In the genomic region with DNA sequence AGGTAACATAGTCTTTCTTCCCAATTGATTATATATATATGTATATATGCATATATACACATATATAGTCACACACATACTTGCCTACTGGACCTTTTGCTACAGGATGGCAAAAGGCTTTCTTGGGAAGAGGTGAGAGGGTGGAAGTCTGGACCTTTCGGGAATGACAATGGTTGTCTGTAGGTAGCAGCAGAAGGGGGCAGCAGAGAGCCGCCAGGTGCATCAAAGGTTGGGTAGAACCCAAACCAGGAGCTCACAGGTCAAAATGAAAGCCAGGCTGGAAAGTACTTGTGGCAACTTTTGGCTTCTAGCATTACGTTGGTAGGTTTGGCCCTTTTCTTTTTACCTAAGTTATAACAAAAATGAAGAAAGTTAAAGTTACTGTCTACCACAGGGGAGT, we compare ENCODE assay signal across 8 mouse cellular contexts. TPM values are rescaled to one million over a fixed set of nuclear protein-coding genes. Genes with fewer than 3 reads are reported as not detected.
DNase-seq lines count a peak whose midpoint lies in the region; ATAC-seq lines count a peak whose summit lies in the region.

No protein-coding gene starts in this region.

- peak; percentile 81 for DNase-seq in heart, adult 11 months
- no peak for DNase-seq in heart, adult 9 months (ENCODE audit: low spot score in 2 of 2)
- peak; percentile 24 to 28 for DNase-seq in urinary bladder, postnatal 36 days (ENCODE audit: low spot score in 2 of 2)
- no peak for DNase-seq in urinary bladder, postnatal 4 days (ENCODE audit: low spot score in 2 of 2)
- peak; percentile 68 for DNase-seq in lung, postnatal 14 days
- DNase-seq in layer of hippocampus, postnatal 14 days (ENCODE audit: low spot score in 2 of 2), result no peak
- DNase-seq in frontal cortex, adult 2 months (ENCODE audit: extremely low spot score in 1 of 2, low spot score in 1 of 2), result no peak

- ATAC-seq in common myeloid progenitor, adult 5-6 weeks (replicated peaks; ENCODE audit: low read depth, poor library complexity, severe bottlenecking), result 0 out of 2 replicates have a peak, but pooled peaks have one; percentile 39

RNA-seq across cellular contexts. Expression of gene Cpa2, which starts 6.0 kb away (rescaled TPM):
- 1.2 TPM in 1 of 2 replicates, not detected in the other for total RNA-seq in common myeloid progenitor, adult 5-6 weeks (2017)
- total RNA-seq in layer of hippocampus, postnatal 14 days (2021), result 1 to 10 TPM; 1.2 to 2.0 TPM
- 2.7 and 4.3 TPM in 2 replicates for polyA plus RNA-seq in frontal cortex, adult 2 months (2012; rRNA removed)

RNA-seq across cellular contexts. Expression of gene Ssmem1, which starts 25.7 kb away (rescaled TPM):
- total RNA-seq in common myeloid progenitor, adult 5-6 weeks (2017), result not detected in 2 replicates
- under 1 TPM; 0.81 TPM for total RNA-seq in layer of hippocampus, postnatal 14 days (2021)
- 0.08 TPM in 1 of 2 replicates, not detected in the other for polyA plus RNA-seq in frontal cortex, adult 2 months (2012; rRNA removed)

RNA-seq across cellular contexts. Expression of gene Tmem209, which starts 25.8 kb away (rescaled TPM):
- total RNA-seq in common myeloid progenitor, adult 5-6 weeks (2017), result 25.7 and 48.9 TPM in 2 replicates
- total RNA-seq in layer of hippocampus, postnatal 14 days (2021), result 10 to 100 TPM; 17.3 to 18.0 TPM
- polyA plus RNA-seq in frontal cortex, adult 2 months (2012; rRNA removed), result 25.1 and 28.2 TPM in 2 replicates

RNA-seq across cellular contexts. Expression of gene Cpa4, which starts 32.8 kb away (rescaled TPM):
- total RNA-seq in common myeloid progenitor, adult 5-6 weeks (2017), result not detected in 2 replicates
- not detected for total RNA-seq in layer of hippocampus, postnatal 14 days (2021)
- 0.19 and 0.24 TPM in 2 replicates for polyA plus RNA-seq in frontal cortex, adult 2 months (2012; rRNA removed)

Comparison
In these comparisons a context has a peak if more than half of its experiments do, and no peak if none do; other contexts are left out.
1. DNase-seq: peak in heart, adult 11 months (single experiment), urinary bladder, postnatal 36 days (2 of 2) and lung, postnatal 14 days (single experiment); none in heart, adult 9 months (0 of 2), urinary bladder, postnatal 4 days (0 of 2), layer of hippocampus, postnatal 14 days (0 of 2) and frontal cortex, adult 2 months (0 of 2).